Mouse (Mus musculus): ENCODE measurements around the gene Paqr9. TPM values are rescaled to one million over a fixed set of nuclear protein-coding genes. Genes with fewer than 3 reads are reported as not detected.

Gene Paqr9
- polyA plus RNA-seq, 1 experiment: not detected

DNA sequence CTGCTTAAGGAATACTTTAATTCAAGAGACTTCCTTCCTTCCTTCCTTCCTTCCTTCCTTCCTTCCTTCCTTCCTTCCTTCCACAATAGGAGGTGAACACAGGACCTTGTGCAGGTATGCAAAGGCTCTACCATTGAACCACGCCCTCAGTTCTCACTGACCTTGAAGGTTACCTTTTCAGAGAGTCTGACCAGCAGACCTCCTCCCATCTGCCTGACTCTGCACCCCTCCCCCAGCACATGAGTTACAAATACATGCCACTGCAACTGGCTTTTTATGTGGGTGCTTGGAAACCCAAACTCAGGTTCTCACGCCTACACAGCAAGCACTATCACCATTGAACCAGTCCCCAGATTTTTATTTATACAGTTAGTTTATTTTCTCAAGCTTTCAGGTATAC lies 36.9 kb upstream of the Paqr9 start:
- Histone ChIP-seq H3K4me3 (ENCODE audit: insufficient read depth, low read length) (no peak overlapping the region), H3K27ac (ENCODE audit: insufficient read depth, low read depth, low read length) (no peak overlapping the region), H3K4me1 (ENCODE audit: control insufficient read depth, insufficient read depth, low read length) (no peaks in the 10 kb centered on the region)
- TF ChIP-seq CTCF (IDR thresholded peaks at IDR 0.05; ENCODE audit: low read depth, low read length): no peak
- no peak for TF ChIP-seq POLR2A (IDR thresholded peaks at IDR 0.05; ENCODE audit: borderline replicate concordance, low read depth, low read length)

DNA sequence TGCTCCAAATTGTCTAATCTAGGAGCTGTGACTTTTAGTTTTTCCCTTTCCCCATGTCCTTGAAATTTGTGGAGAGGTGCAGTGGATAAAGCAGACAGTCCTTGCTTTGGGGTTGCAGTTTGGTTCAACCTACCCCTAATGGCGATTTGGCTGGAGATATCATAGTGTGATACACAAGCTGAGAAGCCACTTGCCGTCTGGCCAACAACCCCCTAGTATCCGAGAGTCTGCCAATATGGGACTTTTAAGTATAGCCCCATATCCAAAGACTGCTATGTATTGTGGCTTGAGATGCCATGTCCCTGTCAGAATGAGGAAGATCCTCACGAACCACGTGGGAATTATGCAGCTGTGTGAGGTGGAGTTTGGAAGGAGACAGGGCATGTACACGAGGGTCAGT lies 34.1 kb upstream of the Paqr9 start:
- Histone ChIP-seq H3K4me3 (ENCODE audit: insufficient read depth, low read length) (no peak overlapping the region), H3K27ac (ENCODE audit: insufficient read depth, low read depth, low read length) (no peak overlapping the region), H3K4me1 (ENCODE audit: control insufficient read depth, insufficient read depth, low read length) (no peaks in the 10 kb centered on the region)
- TF ChIP-seq CTCF (IDR thresholded peaks at IDR 0.05; ENCODE audit: low read depth, low read length) (no peak), POLR2A (IDR thresholded peaks at IDR 0.05; ENCODE audit: borderline replicate concordance, low read depth, low read length) (no peak)

DNA sequence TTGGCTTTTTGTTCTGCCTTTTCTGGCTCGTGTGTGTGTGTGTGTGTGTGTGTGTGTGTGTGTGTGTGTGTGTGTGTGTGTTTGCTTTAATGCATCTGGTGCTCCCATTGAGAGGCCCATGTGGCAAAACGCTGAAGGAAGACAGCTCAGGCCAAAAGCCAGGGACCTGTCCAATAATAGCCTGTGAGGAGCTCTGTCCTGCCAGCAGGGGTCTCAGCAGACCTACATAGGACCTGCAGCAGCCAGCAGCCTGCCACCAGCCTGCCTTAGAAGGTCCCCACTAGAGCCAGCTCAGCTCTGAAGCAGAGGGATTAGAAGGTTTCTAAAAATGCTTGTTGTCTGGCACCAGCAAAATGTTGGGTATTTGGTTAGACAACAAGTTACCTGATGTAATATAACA lies 33.5 kb upstream of the Paqr9 start:
- Histone ChIP-seq H3K4me3 (ENCODE audit: insufficient read depth, low read length) (no peak overlapping the region), H3K4me1 (ENCODE audit: control insufficient read depth, insufficient read depth, low read length) (no peaks in the 10 kb centered on the region), H3K27ac (ENCODE audit: insufficient read depth, low read depth, low read length) (no peak overlapping the region)
- TF ChIP-seq CTCF (IDR thresholded peaks at IDR 0.05; ENCODE audit: low read depth, low read length) (no peak), POLR2A (IDR thresholded peaks at IDR 0.05; ENCODE audit: borderline replicate concordance, low read depth, low read length) (no peak)

DNA sequence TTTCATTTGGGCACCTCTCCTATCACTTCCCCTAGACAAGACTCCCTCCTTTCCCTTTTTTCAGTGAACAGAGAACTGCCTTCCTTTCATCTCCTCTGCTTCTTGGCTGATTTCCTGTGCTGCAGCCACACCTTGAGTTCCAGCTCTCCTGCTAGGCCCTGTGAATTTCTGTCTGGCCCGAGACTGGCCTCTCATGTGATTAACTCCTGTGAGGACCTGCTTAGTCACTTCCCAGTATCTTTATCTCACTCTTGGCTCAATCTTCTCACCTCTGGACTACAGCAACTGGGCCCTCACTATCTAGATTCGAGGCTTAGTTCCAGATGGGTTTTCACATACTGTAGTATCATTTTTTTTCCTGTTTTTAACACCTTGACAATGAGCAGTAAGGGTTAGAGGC lies 31.8 kb upstream of the Paqr9 start:
- H3K4me1 ChIP-seq (ENCODE audit: control insufficient read depth, insufficient read depth, low read length): no peaks in the 10 kb centered on the region
- no peak for TF ChIP-seq POLR2A (IDR thresholded peaks at IDR 0.05; ENCODE audit: borderline replicate concordance, low read depth, low read length)
- no peak for TF ChIP-seq CTCF (IDR thresholded peaks at IDR 0.05; ENCODE audit: low read depth, low read length)
- H3K4me3 ChIP-seq (ENCODE audit: insufficient read depth, low read length): no peak overlapping the region
- no peak overlapping the region for H3K27ac ChIP-seq (ENCODE audit: insufficient read depth, low read depth, low read length)

DNA sequence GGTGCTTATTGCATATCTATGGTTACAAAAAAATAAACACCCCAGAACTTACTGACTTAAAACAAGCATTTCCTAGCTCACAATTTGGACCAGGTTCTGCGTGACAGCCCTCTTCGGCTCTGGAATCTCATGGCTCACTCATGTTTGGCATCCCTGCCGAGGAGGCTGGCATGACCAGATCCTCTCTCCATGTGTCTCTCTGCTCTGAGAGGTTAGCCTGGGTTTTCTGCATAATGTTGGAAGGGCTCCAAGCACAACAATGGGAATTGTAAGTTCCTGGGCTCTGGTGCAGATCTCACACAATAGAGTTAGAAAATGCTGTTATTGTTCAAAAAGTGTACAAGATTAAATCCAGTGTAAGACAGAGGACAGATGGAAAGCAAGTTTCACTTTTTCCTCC lies 28.3 kb upstream of the Paqr9 start:
- no peak overlapping the region for H3K27ac ChIP-seq (ENCODE audit: insufficient read depth, low read depth, low read length)
- H3K4me3 ChIP-seq (ENCODE audit: insufficient read depth, low read length): no peak overlapping the region
- no peaks in the 10 kb centered on the region for H3K4me1 ChIP-seq (ENCODE audit: control insufficient read depth, insufficient read depth, low read length)
- TF ChIP-seq CTCF (IDR thresholded peaks at IDR 0.05; ENCODE audit: low read depth, low read length) (no peak), POLR2A (IDR thresholded peaks at IDR 0.05; ENCODE audit: borderline replicate concordance, low read depth, low read length) (no peak)

DNA sequence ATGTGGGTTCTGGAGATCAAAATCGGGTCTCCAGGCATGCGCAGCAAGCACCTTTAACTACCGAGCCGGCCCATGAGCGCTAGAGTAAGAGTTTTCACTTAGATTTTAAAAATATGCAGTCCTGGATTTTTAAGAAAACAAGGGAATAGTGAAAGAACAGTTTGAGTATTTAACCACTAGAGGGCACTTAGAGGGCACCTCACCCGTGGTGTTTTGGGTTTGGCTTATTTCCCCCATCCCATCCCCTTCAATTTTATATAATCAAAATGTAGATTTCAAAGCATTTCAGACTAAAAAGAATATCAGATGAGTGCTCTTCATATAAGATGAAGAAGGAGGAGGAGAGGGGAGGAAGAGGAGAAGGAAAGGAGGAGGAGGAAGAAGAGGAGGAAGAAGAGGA lies 25.6 kb upstream of the Paqr9 start:
- Histone ChIP-seq H3K27ac (ENCODE audit: insufficient read depth, low read depth, low read length) (no peak overlapping the region), H3K4me3 (ENCODE audit: insufficient read depth, low read length) (no peak overlapping the region), H3K4me1 (ENCODE audit: control insufficient read depth, insufficient read depth, low read length) (no peaks in the 10 kb centered on the region)
- TF ChIP-seq CTCF (IDR thresholded peaks at IDR 0.05; ENCODE audit: low read depth, low read length): no peak
- no peak for TF ChIP-seq POLR2A (IDR thresholded peaks at IDR 0.05; ENCODE audit: borderline replicate concordance, low read depth, low read length)

DNA sequence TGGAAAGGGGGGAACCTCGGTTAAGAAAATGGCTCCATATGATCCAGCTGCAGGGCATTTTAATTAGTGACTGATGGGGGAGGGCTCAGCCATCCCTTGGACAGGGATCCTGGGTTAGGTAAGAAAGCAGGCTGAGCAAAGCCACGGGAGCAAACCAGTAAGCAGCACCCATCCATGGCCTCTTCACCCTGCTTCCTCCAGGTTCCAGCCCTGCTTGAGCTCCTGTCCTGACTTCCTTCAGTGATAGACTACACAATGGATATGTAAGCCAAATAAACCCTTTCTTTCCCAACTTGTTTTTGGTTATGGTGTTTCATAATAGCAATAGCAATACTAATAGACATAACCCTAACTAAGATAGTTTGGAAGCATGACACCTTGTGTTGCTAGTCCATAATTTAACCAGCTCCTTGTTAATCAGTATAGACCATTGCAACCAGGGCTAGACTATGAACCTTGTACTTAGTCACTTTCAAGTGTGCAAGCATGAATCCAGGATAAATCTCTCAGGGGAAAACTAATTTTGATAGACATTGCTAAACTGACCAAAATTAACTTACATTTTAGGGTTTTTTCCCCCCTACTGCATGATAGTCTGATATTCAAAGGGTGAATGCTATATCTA lies 20.2 kb upstream of the Paqr9 start:
- Histone ChIP-seq H3K27ac (ENCODE audit: insufficient read depth, low read depth, low read length) (no peak overlapping the region), H3K4me3 (ENCODE audit: insufficient read depth, low read length) (no peak overlapping the region), H3K4me1 (ENCODE audit: control insufficient read depth, insufficient read depth, low read length) (no peaks in the 10 kb centered on the region)
- TF ChIP-seq CTCF (IDR thresholded peaks at IDR 0.05; ENCODE audit: low read depth, low read length) (no peak), POLR2A (IDR thresholded peaks at IDR 0.05; ENCODE audit: borderline replicate concordance, low read depth, low read length) (no peak)

DNA sequence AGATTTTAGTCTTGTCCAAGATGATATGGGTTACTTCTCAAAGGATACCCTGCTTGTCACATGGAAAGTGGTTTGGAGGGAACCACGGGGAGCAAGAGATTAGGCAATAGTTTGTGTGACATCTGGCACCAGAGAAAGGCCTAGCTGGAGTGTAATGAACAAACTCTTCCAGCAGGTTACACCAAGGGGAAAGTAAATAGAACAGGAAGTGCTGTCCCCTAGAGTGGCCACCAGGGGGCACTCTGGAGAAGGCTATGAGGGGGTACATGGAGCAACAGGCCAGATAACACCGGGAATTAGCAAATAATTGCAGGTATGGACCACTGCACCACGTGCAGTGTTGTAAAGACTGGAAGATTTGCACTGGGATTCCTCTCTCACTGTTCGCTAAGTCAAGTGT lies 19.0 kb upstream of the Paqr9 start:
- Histone ChIP-seq H3K27ac (ENCODE audit: insufficient read depth, low read depth, low read length) (no peak overlapping the region), H3K4me1 (ENCODE audit: control insufficient read depth, insufficient read depth, low read length) (no peaks in the 10 kb centered on the region), H3K4me3 (ENCODE audit: insufficient read depth, low read length) (no peak overlapping the region)
- peak; percentile 66 for TF ChIP-seq CTCF (IDR thresholded peaks at IDR 0.05; ENCODE audit: low read depth, low read length)
- TF ChIP-seq POLR2A (IDR thresholded peaks at IDR 0.05; ENCODE audit: borderline replicate concordance, low read depth, low read length): no peak

DNA sequence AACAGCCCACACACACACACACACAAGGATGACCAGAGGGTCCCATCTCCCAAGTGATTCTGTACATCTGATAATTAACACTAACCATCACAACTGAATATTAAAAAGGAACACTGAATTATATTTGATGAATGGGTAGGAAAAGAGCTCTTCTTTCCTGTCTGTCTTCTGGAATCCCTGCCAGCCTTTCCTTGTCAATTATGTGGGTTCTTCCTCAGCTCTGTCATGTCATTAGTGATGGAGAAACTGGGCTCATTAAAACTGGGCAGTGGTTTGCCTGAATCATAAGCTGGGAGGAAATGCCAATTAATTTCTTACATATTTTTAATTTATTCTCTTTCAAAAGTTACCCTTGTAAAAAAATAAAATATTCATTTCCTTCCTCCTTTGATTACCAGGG lies 18.2 kb upstream of the Paqr9 start:
- no peak for TF ChIP-seq CTCF (IDR thresholded peaks at IDR 0.05; ENCODE audit: low read depth, low read length)
- no peak for TF ChIP-seq POLR2A (IDR thresholded peaks at IDR 0.05; ENCODE audit: borderline replicate concordance, low read depth, low read length)
- Histone ChIP-seq H3K4me3 (ENCODE audit: insufficient read depth, low read length) (no peak overlapping the region), H3K4me1 (ENCODE audit: control insufficient read depth, insufficient read depth, low read length) (no peaks in the 10 kb centered on the region), H3K27ac (ENCODE audit: insufficient read depth, low read depth, low read length) (no peak overlapping the region)

DNA sequence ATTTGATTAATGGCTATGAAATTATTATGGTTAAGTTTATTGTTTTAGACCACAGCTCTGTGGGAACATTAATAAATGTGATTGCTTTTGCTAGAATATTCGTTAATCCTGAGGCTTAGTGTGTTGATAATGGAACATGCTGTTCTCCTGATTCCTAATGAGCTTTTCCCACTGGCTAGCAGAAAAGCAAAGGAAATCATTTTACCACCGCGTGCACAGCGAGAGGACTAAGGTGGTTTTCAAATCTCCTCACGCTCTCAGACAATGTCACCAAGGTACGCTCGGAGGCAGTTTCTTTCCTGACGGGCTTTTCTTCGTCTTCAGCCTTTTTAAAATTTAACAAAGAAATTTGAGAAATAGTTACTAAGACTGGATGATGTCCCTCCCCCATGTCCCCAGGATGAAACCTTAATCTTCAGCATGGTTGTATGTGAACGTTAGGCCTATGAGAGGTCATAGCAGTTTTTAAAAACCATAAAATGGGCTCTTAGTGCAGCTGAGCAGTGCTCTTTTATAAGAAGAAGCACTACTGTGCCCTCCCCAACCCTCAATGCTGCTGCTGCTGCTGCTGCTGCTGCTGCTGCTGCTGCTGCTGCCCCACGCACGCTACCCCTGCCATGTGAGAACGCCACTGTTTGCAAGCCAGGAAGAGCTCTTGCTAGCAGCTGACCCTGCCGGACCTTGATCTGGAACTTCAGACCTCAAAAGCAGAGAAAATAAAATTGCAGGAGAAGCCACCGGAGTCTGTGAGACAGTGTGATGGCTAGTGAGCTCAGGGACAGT lies 17.6 kb upstream of the Paqr9 start:
- no peak overlapping the region for H3K4me3 ChIP-seq (ENCODE audit: insufficient read depth, low read length)
- TF ChIP-seq CTCF (IDR thresholded peaks at IDR 0.05; ENCODE audit: low read depth, low read length) (no peak), POLR2A (IDR thresholded peaks at IDR 0.05; ENCODE audit: borderline replicate concordance, low read depth, low read length) (no peak)
- peaks cover 3% of the 10 kb centered on the region; the same call in 1 of the 2 replicates for H3K4me1 ChIP-seq (ENCODE audit: control insufficient read depth, insufficient read depth, low read length)
- no peak overlapping the region for H3K27ac ChIP-seq (ENCODE audit: insufficient read depth, low read depth, low read length)

Data from bone marrow macrophage, adult 2 months (primary cell).